Mouse (Mus musculus): ENCODE measurements around the gene Epb41l2. TPM values are rescaled to one million over a fixed set of nuclear protein-coding genes. Genes with fewer than 3 reads are reported as not detected.

The Epb41l2 gene
- polyA plus RNA-seq, 1 experiment from 2014 or later = 40.5 TPM

Other genes starting within 250 kb of the Epb41l2 start
- gene Akap7, start 51.9 kb upstream of the Epb41l2 start, polyA plus RNA-seq (2016; fragmentation: Nextera tagmentation; extraction: Ambion mirVana) = 22.0 and 23.0 TPM in 2 replicates
- gene Smlr1, start 176.5 kb downstream of the Epb41l2 start, polyA plus RNA-seq (2016; fragmentation: Nextera tagmentation; extraction: Ambion mirVana) = not detected in 2 replicates